Mouse (Mus musculus) embryonic facial prominence, embryonic 12.5 days (tissue): ENCODE data around the gene Gm17018. TPM values are rescaled to one million over a fixed set of nuclear protein-coding genes. Genes with fewer than 3 reads are reported as not detected.
A peak's percentile ranks its signal among the peaks of the same experiment; 100 is the strongest.

Experiments used
- ATAC-seq: fragments of 200-750 bp; cut with Nextera tagmentation; 2 replicates; pipeline ENCODE4 v1.8.0; 2017; ENCODE audit not compliant: insufficient number of reproducible peaks, insufficient read depth, low FRiP score, low TSS enrichment
- H3K27ac ChIP-seq: fragments of 300-500 bp; sonication (generic); 2 replicates; pipeline ENCODE4 v1.5.1; 2016; ENCODE audit warnings: mild to moderate bottlenecking
- H3K27me3 ChIP-seq: fragments of 300-500 bp; sonication (generic); 2 replicates; pipeline ENCODE4 v1.6.1; 2016; ENCODE audit warnings: mild to moderate bottlenecking, moderate library complexity
- H3K36me3 ChIP-seq: fragments of 300-500 bp; sonication (generic); 2 replicates; pipeline ENCODE4 v1.6.1; 2016; ENCODE audit warnings: mild to moderate bottlenecking
- H3K4me1 ChIP-seq: fragments of 300-500 bp; sonication (generic); 2 replicates; pipeline ENCODE4 v1.6.1; 2016
- H3K4me2 ChIP-seq: fragments of 300-500 bp; sonication (generic); replicated peaks from 2 replicates; pipeline ENCODE4 v1.6.1; 2016; ENCODE audit warnings: mild to moderate bottlenecking, moderate library complexity
- H3K4me3 ChIP-seq: fragments of 300-500 bp; sonication (generic); 2 replicates; pipeline ENCODE4 v1.5.1; 2016; ENCODE audit warnings: mild to moderate bottlenecking
- H3K9ac ChIP-seq: fragments of 300-500 bp; sonication (generic); 2 replicates; pipeline ENCODE4 v1.6.1; 2016; ENCODE audit warnings: mild to moderate bottlenecking, moderate library complexity
- H3K9me3 ChIP-seq: fragments of 300-500 bp; sonication (generic); 2 replicates; pipeline ENCODE4 v1.6.1; 2016; ENCODE audit warnings: mild to moderate bottlenecking, moderate library complexity
- WGBS: fragments of 180-500 bp; shearing (Covaris S2); methylation state at CpG from one replicate; pipeline ENCODE4 v1.1.7; 2016; 5-methylcytosine and 5-hydroxymethylcytosine counted together
- polyA plus RNA-seq: library from polyadenylated mRNA; unstranded; fragments of >200 nt; fragmentation: Nextera tagmentation; extraction: Ambion mirVana; gene quantifications from 2 replicates; pipeline ENCODE4 v1.2.1, GENCODE M21; 2016

Gm17018 gene
- 43.3 and 43.8 TPM in 2 replicates for polyA plus RNA-seq

DNA sequence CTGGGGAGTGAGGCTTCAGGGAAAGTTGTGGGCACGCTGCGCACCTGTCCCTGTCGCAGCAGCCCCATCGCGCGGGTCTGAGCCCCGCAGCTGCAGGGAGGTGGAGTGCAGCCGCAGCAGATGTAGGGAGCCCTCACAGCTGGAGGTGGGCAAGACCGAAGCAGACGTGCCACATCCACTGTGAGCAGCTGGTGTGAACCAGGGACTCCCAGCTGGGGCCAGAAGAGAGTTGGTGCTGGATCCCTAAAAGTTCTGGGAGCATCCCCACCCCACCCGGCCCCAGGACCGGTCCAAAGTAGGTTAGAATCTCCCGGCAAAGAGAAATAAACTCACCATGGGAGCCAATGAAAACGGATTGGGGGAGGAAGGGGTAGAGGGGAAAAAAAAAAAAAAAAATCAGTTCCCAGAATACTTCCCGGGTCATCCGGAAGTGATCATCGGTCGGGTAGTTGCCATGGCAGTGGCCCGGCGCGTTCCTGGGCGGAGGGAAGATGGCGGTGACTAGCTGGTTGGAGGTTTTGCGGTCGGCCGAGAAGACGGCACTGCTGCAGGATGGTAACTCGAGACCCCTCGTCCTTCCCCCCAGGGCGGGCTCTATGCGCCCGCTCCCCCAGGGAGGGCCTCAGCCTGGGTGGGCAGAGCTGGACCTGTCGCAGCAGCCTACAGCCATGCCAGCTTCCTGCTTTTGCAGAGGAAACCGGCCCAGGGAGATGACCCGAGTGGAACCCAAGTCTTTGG lies at the start of gene Gm17018, which contains the start of gene Poll:
Gene Gm17018 (plus strand): TSS at position 463 of the 738 bp plus-strand sequence.
Gene Poll (minus strand): TSS at position 379 of the 738 bp plus-strand sequence.
- ATAC-seq, result peak; percentile 64
- H3K9ac ChIP-seq, result peak within 1 kb of the TSS; percentile 75
- peaks cover 16% of the 10 kb centered on the region; the same call in 1 of the 2 replicates for H3K4me1 ChIP-seq
- peak within 1 kb of the TSS; percentile 75 for H3K4me3 ChIP-seq
- H3K36me3 ChIP-seq, result peaks cover 21% of the 10 kb centered on the region; the same call in 1 of the 2 replicates
- H3K4me2 ChIP-seq, result peak within 1 kb of the TSS; percentile 90
- peak within 1 kb of the TSS; percentile 73 for H3K27ac ChIP-seq
- H3K9me3 ChIP-seq, result no peaks in the 10 kb centered on the region
- H3K27me3 ChIP-seq, result no peaks in the 10 kb centered on the region
- WGBS, result 1% methylated on average over 35 of the region's 35 CpGs

DNA sequence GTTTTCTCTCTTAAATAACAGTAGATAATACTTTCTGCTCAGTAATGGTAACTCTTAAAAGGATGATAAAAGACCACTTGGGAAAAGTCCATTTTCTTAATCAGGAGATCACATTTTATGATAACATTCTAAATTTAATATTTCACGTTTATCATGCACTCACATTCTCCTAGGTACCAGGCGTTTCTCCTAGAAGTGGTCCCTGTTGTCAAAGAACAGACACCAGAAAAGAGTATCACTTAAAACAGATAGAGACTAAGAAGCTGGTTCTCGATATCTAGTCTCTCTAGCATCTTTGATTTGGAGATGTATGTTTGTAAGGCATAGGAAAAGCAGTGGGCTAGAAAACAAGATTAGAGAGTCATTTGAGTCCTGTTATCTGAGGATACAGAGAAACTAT lies 49.7 kb upstream of the Gm17018 start:
- H3K27ac ChIP-seq, result no peak overlapping the region
- WGBS, result 82% methylated on average over 3 of the region's 3 CpGs
- ATAC-seq, result no peak
- no peak overlapping the region for H3K4me2 ChIP-seq
- no peaks in the 10 kb centered on the region for H3K4me1 ChIP-seq
- no peak overlapping the region for H3K9ac ChIP-seq
- peaks cover 35% of the 10 kb centered on the region for H3K36me3 ChIP-seq
- H3K4me3 ChIP-seq, result no peak overlapping the region
- H3K9me3 ChIP-seq, result no peaks in the 10 kb centered on the region
- H3K27me3 ChIP-seq, result no peaks in the 10 kb centered on the region

DNA sequence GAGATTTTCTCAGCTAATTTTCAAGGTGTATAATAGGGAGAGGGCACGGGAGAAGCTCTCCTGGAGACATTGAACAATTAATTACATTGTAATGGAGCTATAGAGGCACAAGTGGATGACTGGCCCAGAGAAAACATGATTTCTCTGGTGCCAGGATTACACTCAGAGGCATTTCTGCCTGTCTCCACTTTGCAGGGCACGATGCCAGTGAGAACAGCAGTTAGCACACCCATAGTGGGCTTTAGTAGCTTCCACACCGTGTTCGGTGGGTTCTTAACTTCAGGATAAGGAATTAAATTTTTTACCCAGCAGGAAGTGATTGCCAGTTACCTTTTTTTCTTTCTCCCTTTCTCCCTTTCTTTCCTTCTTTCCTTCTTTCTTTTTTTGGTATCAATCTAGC lies 49.0 kb upstream of the Gm17018 start:
- no peak overlapping the region for H3K27ac ChIP-seq
- no peak overlapping the region for H3K4me2 ChIP-seq

DNA sequence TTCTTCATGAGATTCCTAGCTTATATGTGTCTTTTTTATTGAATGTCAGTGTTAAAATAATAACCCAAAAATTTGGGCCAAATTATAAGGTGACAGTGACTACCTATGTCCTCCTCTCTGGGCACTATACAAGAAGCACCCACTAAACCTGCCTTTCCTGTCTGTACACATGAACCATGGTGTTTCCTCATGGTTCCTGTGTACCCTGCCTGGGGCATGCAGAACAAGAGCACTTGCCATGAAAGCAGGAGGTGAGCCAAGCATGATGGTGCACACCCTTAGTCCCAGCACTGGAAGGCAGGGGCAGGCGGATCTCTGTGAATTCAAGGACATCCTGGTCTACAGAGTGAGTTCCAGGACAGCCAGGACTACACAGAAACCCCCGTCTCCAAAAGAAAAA lies 45.1 kb upstream of the Gm17018 start:
- WGBS, result 94% methylated on average over 2 of the region's 2 CpGs
- Histone ChIP-seq H3K9me3 (no peaks in the 10 kb centered on the region), H3K27ac (no peak overlapping the region), H3K4me3 (no peak overlapping the region), H3K27me3 (no peaks in the 10 kb centered on the region), H3K36me3 (peaks cover 61% of the 10 kb centered on the region), H3K4me1 (no peaks in the 10 kb centered on the region), H3K4me2 (no peak overlapping the region), H3K9ac (no peak overlapping the region)
- no peak for ATAC-seq

More for the DNA sequence above, 49.0 kb upstream of the Gm17018 start:
- Histone ChIP-seq H3K4me3 (no peak overlapping the region), H3K9me3 (no peaks in the 10 kb centered on the region), H3K4me1 (no peaks in the 10 kb centered on the region), H3K27me3 (no peaks in the 10 kb centered on the region), H3K36me3 (peaks cover 40% of the 10 kb centered on the region), H3K9ac (no peak overlapping the region)
- no peak for ATAC-seq
- 79% methylated on average over 4 of the region's 4 CpGs for WGBS

DNA sequence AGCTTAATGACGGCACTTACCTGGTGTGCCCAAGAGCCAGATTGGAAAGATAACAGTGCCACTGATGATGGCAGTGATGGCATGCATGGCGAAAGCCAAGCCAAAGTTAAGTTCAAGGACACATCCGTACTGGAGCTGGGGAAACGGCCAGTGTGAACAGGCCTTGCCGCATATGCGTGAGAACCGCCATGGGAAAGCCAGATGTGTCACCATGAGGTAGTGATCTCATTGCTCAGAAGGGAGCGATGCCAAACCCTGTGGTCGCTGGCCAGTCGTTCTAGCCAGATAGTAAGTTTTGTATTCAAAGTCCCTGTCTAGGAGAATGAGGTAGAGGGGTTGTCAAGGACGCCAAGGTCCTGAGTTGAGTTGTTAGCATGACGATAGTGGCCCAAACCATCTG lies 44.2 kb upstream of the Gm17018 start:
- 92% methylated on average over 12 of the region's 12 CpGs for WGBS
- H3K27me3 ChIP-seq, result no peaks in the 10 kb centered on the region
- no peak overlapping the region for H3K27ac ChIP-seq
- H3K36me3 ChIP-seq, result peaks cover 70% of the 10 kb centered on the region
- ATAC-seq, result no peak
- H3K4me3 ChIP-seq, result no peak overlapping the region
- no peak overlapping the region for H3K9ac ChIP-seq
- no peak overlapping the region for H3K4me2 ChIP-seq
- no peaks in the 10 kb centered on the region for H3K9me3 ChIP-seq
- no peaks in the 10 kb centered on the region for H3K4me1 ChIP-seq

DNA sequence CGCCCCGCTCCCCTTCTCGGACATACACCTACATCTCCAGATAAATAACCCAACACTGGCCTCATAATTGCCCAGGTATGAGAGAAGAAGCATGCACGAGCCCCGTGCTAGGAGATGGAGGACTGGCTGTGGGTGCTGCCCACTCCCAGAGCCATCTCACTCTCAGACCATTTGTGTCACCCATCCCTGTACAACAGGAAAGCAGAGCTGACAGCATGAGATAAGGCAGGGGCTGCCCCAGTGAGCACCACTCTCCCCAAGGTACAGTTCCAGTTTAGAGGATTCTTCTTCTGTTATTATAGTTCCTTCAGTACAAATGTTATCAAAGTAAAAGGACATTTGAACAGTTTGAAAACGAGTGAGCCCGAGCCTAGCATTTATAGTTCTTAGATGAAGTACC lies 33.0 kb upstream of the Gm17018 start:
- Histone ChIP-seq H3K4me3 (no peak overlapping the region), H3K4me2 (no peak overlapping the region), H3K27ac (no peak overlapping the region), H3K9ac (no peak overlapping the region), H3K4me1 (no peaks in the 10 kb centered on the region), H3K27me3 (no peaks in the 10 kb centered on the region), H3K9me3 (no peaks in the 10 kb centered on the region), H3K36me3 (peaks cover 55% of the 10 kb centered on the region)
- WGBS, result 84% methylated on average over 7 of the region's 7 CpGs
- ATAC-seq, result no peak

DNA sequence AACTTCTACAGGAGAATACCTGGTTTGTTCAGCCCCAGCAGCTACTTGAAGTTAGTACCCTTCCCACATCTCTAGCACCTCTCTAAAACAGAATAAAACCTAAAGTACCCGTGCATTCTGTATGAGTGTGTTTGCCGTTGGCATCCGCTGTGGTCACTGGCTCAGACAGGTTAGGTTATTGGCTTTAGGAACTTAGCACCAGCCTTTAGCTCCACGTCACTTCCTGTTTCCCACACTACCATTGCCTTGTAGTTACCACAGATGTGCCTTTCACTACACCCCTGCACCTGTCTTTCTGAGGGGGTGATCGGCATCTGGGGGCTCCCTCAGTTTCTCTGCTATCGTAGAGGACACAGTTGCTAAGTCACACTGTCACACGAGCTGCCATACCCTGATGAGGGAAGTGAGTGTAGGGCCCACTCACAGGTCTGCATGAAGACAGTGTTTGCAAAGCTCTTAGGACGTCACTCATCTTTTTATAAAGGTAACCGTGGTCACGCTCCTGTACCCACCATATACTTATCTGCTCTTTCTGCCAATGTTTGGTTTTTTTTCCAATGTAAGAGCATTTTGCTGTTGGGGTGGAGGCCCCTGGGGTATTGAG lies 32.4 kb upstream of the Gm17018 start:
- no peak for ATAC-seq
- Histone ChIP-seq H3K9ac (no peak overlapping the region), H3K4me2 (no peak overlapping the region), H3K9me3 (no peaks in the 10 kb centered on the region), H3K27me3 (no peaks in the 10 kb centered on the region), H3K4me1 (no peaks in the 10 kb centered on the region), H3K27ac (no peak overlapping the region), H3K4me3 (no peak overlapping the region), H3K36me3 (peaks cover 50% of the 10 kb centered on the region)
- WGBS, result 90% methylated on average over 10 of the region's 10 CpGs

DNA sequence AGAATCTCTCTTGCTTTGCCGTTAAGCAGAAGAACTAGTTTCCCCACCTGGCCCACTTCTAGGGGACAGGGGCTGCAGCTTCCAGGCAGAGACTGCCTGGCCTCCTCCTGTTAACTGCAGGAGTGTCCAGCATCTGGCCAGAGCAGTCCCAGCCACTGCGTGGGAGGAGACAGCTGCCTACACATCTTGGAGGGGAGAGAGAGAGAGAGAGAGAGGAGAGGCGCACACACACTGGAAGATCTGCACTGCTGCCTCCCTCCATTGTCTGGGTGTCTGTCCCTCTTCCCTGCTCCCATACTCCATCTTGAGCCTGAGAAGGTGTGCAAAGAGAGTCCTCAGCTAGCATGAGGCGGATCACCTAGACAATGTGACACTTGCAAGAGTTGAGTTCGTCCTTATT lies 31.1 kb upstream of the Gm17018 start:
- 92% methylated on average over 5 of the region's 5 CpGs for WGBS
- H3K4me3 ChIP-seq, result no peak overlapping the region
- H3K9ac ChIP-seq, result no peak overlapping the region
- H3K9me3 ChIP-seq, result no peaks in the 10 kb centered on the region
- no peak overlapping the region for H3K27ac ChIP-seq
- no peaks in the 10 kb centered on the region for H3K27me3 ChIP-seq
- no peak for ATAC-seq
- H3K4me2 ChIP-seq, result no peak overlapping the region
- H3K4me1 ChIP-seq, result no peaks in the 10 kb centered on the region
- H3K36me3 ChIP-seq, result peaks cover 44% of the 10 kb centered on the region

DNA sequence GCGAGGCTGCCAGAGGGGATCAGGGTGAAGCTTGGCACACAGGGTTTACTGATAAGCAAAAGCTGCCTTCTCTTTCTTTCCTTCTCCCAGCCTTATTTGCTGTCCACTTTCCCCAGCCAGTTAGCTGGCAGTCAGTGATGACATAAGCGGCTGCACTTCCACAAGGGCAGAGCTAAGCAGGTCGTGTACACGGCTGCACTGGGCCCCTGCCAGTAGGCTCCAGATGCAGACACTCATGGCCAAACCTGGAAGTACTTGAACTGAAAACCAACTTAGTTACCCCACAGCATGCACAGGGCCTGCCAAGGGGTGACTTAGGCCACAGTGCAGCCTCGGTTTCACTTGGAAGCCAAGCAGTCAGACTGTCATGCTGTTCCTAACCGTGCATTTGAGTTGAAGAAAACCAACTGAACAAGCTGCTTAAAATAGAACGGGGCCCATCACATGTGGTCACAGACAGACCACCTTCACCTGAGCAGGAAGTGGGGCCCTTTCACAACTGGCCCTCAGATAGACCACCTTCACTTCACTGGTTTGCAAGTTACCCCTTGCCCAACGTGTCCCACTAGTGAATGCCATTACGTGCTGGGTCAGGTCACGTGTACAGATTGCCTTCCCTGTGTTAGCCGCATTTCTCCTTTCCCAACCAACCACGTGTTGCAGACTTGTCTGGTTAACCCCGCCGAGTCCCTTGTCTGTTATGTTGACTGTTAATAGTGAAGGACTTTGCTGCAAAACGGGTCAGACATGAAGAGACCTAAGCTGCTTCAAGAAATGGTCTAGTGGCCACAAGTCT lies 30.0 kb upstream of the Gm17018 start:
- H3K4me1 ChIP-seq, result no peaks in the 10 kb centered on the region
- no peak overlapping the region for H3K27ac ChIP-seq
- no peak overlapping the region for H3K4me3 ChIP-seq
- 82% methylated on average over 15 of the region's 15 CpGs for WGBS
- H3K9ac ChIP-seq, result no peak overlapping the region
- no peak overlapping the region for H3K4me2 ChIP-seq
- no peaks in the 10 kb centered on the region for H3K27me3 ChIP-seq
- H3K9me3 ChIP-seq, result no peaks in the 10 kb centered on the region
- no peak for ATAC-seq
- peaks cover 36% of the 10 kb centered on the region for H3K36me3 ChIP-seq

DNA sequence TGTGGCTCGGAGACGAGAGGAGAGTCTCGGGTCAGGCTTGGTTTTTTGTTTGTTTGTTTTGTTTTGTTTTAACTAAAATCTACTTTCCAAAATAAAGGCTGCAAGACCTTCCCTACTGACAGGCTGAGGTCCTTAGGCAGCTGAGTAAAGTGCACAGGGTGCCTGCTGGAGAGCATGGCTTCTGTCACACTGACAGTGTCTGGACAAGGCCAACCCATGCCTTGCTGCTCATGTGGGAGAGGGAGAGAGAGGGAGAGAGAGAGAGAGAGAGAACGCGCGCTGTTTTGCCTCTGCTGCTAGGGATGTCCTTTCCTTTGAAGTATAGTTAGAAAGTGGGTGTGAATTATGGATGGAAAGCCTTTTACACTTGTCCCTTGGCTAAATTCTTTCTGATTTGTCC lies 28.9 kb upstream of the Gm17018 start:
- Histone ChIP-seq H3K4me3 (no peak overlapping the region), H3K36me3 (peaks cover 36% of the 10 kb centered on the region), H3K4me2 (no peak overlapping the region), H3K27me3 (no peaks in the 10 kb centered on the region), H3K4me1 (no peaks in the 10 kb centered on the region), H3K9ac (no peak overlapping the region), H3K27ac (no peak overlapping the region), H3K9me3 (no peaks in the 10 kb centered on the region)
- WGBS, result 65% methylated on average over 6 of the region's 6 CpGs
- no peak for ATAC-seq

DNA sequence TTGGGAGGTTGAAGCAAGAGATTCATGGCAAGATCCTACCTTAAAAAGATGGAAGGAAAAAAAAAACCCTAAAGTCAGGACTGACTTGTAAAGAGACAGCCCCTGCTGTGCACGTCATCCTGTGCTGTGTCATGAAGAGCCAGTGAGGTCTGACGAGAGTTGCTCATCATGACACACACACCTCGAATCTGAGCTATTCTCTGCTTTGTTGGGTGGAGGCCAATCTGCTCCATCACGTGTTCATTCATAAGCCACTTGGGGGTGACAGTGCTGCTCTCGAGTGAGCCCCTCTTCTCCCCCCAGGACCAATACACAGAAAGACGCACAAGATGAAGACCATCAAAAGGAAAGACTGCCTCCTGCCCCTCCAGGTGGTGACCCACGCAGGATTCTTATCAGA lies 26.8 kb upstream of the Gm17018 start:
- WGBS, result 65% methylated on average over 7 of the region's 7 CpGs
- Histone ChIP-seq H3K27ac (no peak overlapping the region), H3K36me3 (peaks cover 17% of the 10 kb centered on the region), H3K27me3 (no peaks in the 10 kb centered on the region), H3K4me1 (no peaks in the 10 kb centered on the region), H3K4me2 (no peak overlapping the region), H3K4me3 (no peak overlapping the region), H3K9me3 (no peaks in the 10 kb centered on the region), H3K9ac (no peak overlapping the region)
- no peak for ATAC-seq
